Mouse (Mus musculus): ENCODE data around the gene Lnpep.

GRCm38 (mm10) chr17:17631985-17632384 lies 7.1 kb upstream of the Lnpep start:
- TF ChIP-seq POLR2A (IDR thresholded peaks at IDR 0.05; ENCODE audit: insufficient read depth, low read depth, low read length) (no peak), CTCF (IDR thresholded peaks at IDR 0.05; ENCODE audit: insufficient read depth, low read depth, low read length) (no peak)
